Mouse (Mus musculus): ENCODE results near the gene Cyb561d2. TPM values are rescaled to one million over a fixed set of nuclear protein-coding genes. Genes with fewer than 3 reads are reported as not detected.
A peak's percentile ranks its signal among the peaks of the same experiment; 100 is the strongest.

Cyb561d2 gene
- total and polyA plus RNA-seq, 2 experiments from 2014 or later: 52.9 to 69.3 TPM

DNA sequence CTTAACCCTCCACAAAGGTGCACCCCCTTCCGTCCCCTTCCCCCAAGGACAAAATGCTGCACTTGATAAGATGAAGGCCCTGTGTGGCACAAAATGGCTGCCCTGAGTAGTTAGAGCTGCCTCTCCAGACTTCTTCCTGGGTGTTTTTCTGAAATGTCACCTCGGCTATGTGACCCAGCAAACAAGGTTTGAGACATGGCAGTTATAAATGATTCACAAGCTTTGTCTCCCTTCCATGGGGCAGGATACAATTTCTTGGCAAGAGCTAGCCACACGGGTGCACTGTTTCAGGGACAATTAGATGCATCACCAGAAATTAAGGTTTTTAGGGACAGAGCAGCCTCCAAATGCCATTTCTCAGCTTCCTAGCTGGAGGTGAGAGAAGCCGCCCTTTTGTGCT, 1.6 kb downstream of the Cyb561d2 start:
- no peak for DNase-seq (ENCODE audit: low spot score)
- Histone ChIP-seq H3K4me1 (ENCODE audit: insufficient read depth, low read length) (peaks cover 35% of the 10 kb centered on the region), H3K4me2 (ENCODE audit: low read depth, low read length) (peak overlapping the region; percentile 95; the same call in 1 of the 2 replicates), H3K9ac (replicated peaks; ENCODE audit: low read length) (peak overlapping the region; percentile 40; the same call in 1 of the 2 replicates), H3K27ac (no peak overlapping the region), H3K27me3 (ENCODE audit: insufficient read depth, low read length) (no peaks in the 10 kb centered on the region), H3K9me3 (ENCODE audit: low read length) (no peaks in the 10 kb centered on the region), H3K36me3 (ENCODE audit: insufficient read depth, low read length) (peaks cover 18% of the 10 kb centered on the region; the same call in 1 of the 2 replicates), H3K4me3 (ENCODE audit: low read length) (no peak overlapping the region)
- TF ChIP-seq CTCF (IDR thresholded peaks at IDR 0.05; ENCODE audit: low read depth): no peak
- WGBS: 65% methylated on average over 4 of the region's 4 CpGs
- no peak for ATAC-seq

DNA sequence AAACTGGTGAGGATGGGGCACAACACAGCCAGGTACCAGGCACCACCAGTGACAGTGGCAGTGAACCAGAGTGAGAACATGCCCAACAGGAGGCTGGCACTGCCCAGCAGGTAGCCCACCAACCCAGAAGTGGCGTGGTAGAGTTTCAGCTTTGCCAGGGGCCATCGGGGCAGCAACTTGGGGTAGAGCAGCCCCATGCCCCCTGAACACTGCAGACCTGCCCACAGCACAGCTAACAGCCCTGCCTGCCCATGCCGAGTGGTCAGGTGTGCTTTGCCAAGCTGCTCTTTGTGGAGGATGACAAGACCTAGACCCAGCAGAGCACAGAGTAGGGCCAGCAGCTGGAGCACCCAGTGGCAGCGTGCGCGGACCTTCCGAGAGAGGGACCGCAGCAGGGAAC, 2.1 kb downstream of the Cyb561d2 start:
- Histone ChIP-seq H3K4me2 (ENCODE audit: low read depth, low read length) (no peak overlapping the region), H3K27me3 (ENCODE audit: insufficient read depth, low read length) (no peaks in the 10 kb centered on the region), H3K9ac (replicated peaks; ENCODE audit: low read length) (no peak overlapping the region), H3K4me1 (ENCODE audit: insufficient read depth, low read length) (peaks cover 38% of the 10 kb centered on the region), H3K27ac (no peak overlapping the region), H3K9me3 (ENCODE audit: low read length) (no peaks in the 10 kb centered on the region), H3K4me3 (ENCODE audit: low read length) (no peak overlapping the region), H3K36me3 (ENCODE audit: insufficient read depth, low read length) (peaks cover 18% of the 10 kb centered on the region; the same call in 1 of the 2 replicates)
- ATAC-seq (no peak), DNase-seq (ENCODE audit: low spot score) (no peak)
- no peak for TF ChIP-seq CTCF (IDR thresholded peaks at IDR 0.05; ENCODE audit: low read depth)
- 93% methylated on average over 8 of the region's 8 CpGs for WGBS

DNA sequence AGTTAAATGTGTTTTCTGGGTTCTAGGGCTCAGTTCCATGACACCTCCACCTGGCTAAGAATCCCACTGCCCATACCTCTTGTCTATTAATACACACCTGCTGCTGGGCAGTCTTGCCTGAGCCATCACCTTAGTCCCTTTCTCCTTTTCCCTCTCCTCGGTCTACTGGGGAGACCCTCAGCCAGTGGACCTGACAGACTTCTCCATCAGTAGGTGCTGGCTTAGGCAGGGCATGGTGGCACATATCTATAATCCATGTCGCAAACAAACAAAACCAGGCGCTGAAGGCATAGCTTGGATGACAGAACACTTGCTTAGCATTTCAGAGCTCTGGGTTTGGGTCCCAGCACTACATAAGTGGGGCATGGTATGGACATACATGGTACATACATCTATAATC, 3.3 kb downstream of the Cyb561d2 start:
- Histone ChIP-seq H3K4me1 (ENCODE audit: insufficient read depth, low read length) (peaks cover 39% of the 10 kb centered on the region), H3K9ac (replicated peaks; ENCODE audit: low read length) (no peak overlapping the region), H3K4me3 (ENCODE audit: low read length) (no peak overlapping the region), H3K4me2 (ENCODE audit: low read depth, low read length) (no peak overlapping the region), H3K27me3 (ENCODE audit: insufficient read depth, low read length) (no peaks in the 10 kb centered on the region), H3K9me3 (ENCODE audit: low read length) (no peaks in the 10 kb centered on the region), H3K27ac (no peak overlapping the region), H3K36me3 (ENCODE audit: insufficient read depth, low read length) (peaks cover 18% of the 10 kb centered on the region; the same call in 1 of the 2 replicates)
- DNase-seq (ENCODE audit: low spot score) (no peak), ATAC-seq (no peak)
- WGBS: 91% methylated on average over 3 of the region's 3 CpGs
- no peak for TF ChIP-seq CTCF (IDR thresholded peaks at IDR 0.05; ENCODE audit: low read depth)

DNA sequence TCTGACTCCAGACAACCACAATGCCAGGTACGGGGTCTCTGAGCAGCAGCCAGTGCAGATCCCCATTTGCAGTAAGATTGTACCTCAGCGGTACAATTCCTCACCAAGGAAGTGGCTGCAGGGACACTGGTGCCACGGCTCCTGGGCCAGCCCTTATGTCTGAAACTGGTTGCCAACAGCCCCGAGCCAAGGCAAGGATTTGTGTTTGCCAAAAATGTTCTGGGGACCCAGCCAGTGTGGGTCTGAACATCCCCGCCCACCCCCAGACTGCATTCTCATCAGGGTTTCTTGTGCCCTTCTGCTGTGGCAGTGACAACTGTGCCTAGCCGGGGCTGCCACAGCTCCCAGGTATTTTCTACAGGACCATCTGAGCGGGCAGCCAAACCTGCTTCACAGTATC, 3.8 kb downstream of the Cyb561d2 start:
- no peak overlapping the region for H3K4me3 ChIP-seq (ENCODE audit: low read length)
- no peak for TF ChIP-seq CTCF (IDR thresholded peaks at IDR 0.05; ENCODE audit: low read depth)
- no peak overlapping the region for H3K9ac ChIP-seq (replicated peaks; ENCODE audit: low read length)
- H3K4me2 ChIP-seq (ENCODE audit: low read depth, low read length): no peak overlapping the region
- H3K9me3 ChIP-seq (ENCODE audit: low read length): no peaks in the 10 kb centered on the region
- H3K27ac ChIP-seq: no peak overlapping the region
- H3K27me3 ChIP-seq (ENCODE audit: insufficient read depth, low read length): no peaks in the 10 kb centered on the region
- peaks cover 39% of the 10 kb centered on the region for H3K4me1 ChIP-seq (ENCODE audit: insufficient read depth, low read length)
- peaks cover 18% of the 10 kb centered on the region; the same call in 1 of the 2 replicates for H3K36me3 ChIP-seq (ENCODE audit: insufficient read depth, low read length)
- no peak for ATAC-seq
- no peak for DNase-seq (ENCODE audit: low spot score)
- 78% methylated on average over 7 of the region's 7 CpGs for WGBS

DNA sequence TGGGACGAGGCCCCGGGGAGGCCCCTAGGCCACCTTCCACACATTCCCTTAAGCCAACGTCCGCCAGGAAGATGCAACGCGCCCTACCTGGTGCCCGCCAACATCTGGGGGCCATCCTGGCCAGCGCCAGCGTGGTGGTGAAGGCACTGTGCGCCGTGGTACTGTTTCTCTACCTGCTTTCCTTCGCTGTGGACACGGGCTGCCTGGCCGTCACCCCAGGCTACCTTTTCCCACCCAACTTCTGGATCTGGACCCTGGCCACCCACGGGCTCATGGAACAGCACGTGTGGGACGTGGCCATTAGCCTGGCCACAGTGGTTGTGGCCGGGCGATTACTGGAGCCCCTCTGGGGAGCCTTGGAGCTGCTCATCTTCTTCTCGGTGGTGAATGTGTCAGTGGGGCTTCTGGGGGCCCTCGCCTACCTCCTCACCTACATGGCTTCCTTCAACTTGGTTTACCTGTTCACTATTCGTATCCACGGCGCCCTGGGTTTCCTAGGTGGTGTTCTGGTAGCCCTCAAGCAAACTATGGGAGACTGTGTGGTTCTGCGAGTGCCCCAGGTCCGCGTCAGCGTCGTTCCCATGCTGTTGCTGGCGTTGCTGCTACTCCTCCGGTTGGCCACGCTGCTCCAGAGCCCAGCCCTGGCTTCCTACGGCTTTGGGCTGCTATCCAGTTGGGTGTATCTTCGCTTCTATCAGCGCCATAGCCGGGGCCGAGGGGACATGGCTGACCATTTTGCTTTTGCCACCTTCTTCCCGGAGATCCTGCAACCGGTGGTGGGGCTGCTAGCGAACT, 7.4 kb downstream of the Cyb561d2 start:
- Histone ChIP-seq H3K27me3 (ENCODE audit: insufficient read depth, low read length) (no peaks in the 10 kb centered on the region), H3K4me1 (ENCODE audit: insufficient read depth, low read length) (peaks cover 26% of the 10 kb centered on the region), H3K9ac (replicated peaks; ENCODE audit: low read length) (peak overlapping the region; percentile 86), H3K4me3 (ENCODE audit: low read length) (peak overlapping the region; percentile 90), H3K9me3 (ENCODE audit: low read length) (no peaks in the 10 kb centered on the region), H3K4me2 (ENCODE audit: low read depth, low read length) (peak overlapping the region; percentile 98), H3K27ac (peak overlapping the region; percentile 90), H3K36me3 (ENCODE audit: insufficient read depth, low read length) (peaks cover 18% of the 10 kb centered on the region; the same call in 1 of the 2 replicates)
- TF ChIP-seq CTCF (IDR thresholded peaks at IDR 0.05; ENCODE audit: low read depth): no peak
- under 1% methylated on average over 40 of the region's 40 CpGs for WGBS
- ATAC-seq: no peak
- DNase-seq (ENCODE audit: low spot score): peak; percentile 59

DNA sequence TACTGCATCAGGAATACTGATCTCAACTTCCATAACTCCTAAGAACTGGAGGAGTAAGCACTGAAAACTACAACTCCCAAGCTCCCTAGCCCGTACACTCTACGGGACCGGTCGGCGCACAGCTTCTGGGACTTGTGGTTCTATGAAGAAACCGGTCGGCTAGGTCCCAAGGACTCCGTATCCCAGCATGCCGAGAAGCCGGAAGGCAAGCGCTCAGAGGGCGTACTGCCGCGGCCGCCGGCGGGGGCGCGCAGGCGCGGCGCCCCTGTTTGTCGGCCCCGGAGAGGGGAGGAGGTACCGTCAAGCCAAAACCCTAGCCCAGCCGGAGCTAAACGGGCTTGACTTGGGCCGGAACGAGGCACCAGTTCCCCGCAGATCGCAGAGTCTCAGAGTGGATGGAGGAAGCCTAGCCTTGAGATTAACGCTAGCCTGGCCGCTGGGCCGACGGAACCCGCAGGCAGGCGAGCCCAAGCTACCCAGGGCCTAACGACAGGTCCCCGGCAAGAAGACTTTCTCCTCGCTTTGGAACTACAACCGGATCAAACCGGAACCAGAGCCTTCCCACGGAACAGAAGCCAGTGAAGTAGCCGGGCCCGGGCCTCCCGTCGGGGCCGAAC, 8.1 kb downstream of the Cyb561d2 start, which contains the start of gene Tmem115:
Gene Tmem115, plus strand, starts transcription at position 155 of the 617 bp plus-strand sequence.
- WGBS: under 1% methylated on average over 46 of the region's 48 CpGs
- ATAC-seq: peak; percentile 99
- Histone ChIP-seq H3K4me1 (ENCODE audit: insufficient read depth, low read length) (peaks cover 26% of the 10 kb centered on the region), H3K27me3 (ENCODE audit: insufficient read depth, low read length) (no peaks in the 10 kb centered on the region), H3K4me3 (ENCODE audit: low read length) (peak within 1 kb of the TSS; percentile 90), H3K27ac (peak within 1 kb of the TSS; percentile 90), H3K36me3 (ENCODE audit: insufficient read depth, low read length) (peaks cover 13% of the 10 kb centered on the region; the same call in 1 of the 2 replicates), H3K9ac (replicated peaks; ENCODE audit: low read length) (peak within 1 kb of the TSS; percentile 86), H3K4me2 (ENCODE audit: low read depth, low read length) (peak within 1 kb of the TSS; percentile 98), H3K9me3 (ENCODE audit: low read length) (no peaks in the 10 kb centered on the region)
- TF ChIP-seq CTCF (IDR thresholded peaks at IDR 0.05; ENCODE audit: low read depth): no peak
- peak; percentile 99 for DNase-seq (ENCODE audit: low spot score)

Measured in hindbrain, postnatal 0 days (tissue).